Mouse (Mus musculus): ENCODE results near the gene Blmh. TPM values are rescaled to one million over a fixed set of nuclear protein-coding genes. Genes with fewer than 3 reads are reported as not detected.
A peak's percentile ranks its signal among the peaks of the same experiment; 100 is the strongest.

Blmh gene
- total and polyA plus RNA-seq, 2 experiments from 2014 or later, result 56.4 to 123 TPM

DNA sequence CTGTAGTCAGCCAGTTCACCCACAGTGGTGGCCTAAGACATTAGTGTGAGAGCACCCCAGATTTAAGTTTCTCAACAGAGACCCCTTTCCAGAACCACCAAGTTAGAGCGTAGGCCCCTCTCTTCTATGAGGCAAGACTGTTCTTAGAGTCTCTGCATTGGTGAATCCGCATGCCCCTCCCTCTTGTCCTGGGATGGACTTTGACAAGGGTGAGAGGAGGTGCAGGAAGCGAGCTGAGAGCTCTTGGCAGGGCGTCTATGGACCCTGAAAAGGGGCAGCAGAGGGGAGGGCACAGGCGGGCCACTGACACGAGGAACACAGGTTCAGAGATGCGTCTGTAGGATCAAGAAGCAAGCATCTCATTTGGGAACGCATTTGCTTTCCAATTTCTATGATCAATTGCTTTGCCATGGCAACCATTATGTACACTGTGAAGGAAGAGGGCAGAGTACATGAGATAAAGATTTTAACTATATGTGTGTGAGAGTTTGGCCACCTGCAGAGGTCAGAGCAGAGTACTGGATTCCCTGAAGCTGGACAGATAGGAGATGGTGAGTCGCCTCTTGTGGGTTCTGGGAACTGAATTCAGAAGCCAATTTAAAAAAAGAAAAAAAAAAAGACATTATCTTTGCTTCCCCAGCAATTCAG, 97.3 kb downstream of the Blmh start:
- no peaks in the 10 kb centered on the region for H3K27me3 ChIP-seq (ENCODE audit: insufficient read depth, low read length)
- DNase-seq (ENCODE audit: low spot score) (no peak), ATAC-seq (no peak)
- WGBS, result 70% methylated on average over 9 of the region's 9 CpGs
- no peaks in the 10 kb centered on the region for H3K4me1 ChIP-seq (ENCODE audit: insufficient read depth, low read length)
- H3K9ac ChIP-seq (replicated peaks; ENCODE audit: low read length), result no peak overlapping the region
- H3K27ac ChIP-seq, result no peak overlapping the region
- no peak overlapping the region for H3K4me3 ChIP-seq (ENCODE audit: low read length)
- TF ChIP-seq CTCF (IDR thresholded peaks at IDR 0.05; ENCODE audit: low read depth), result no peak
- no peaks in the 10 kb centered on the region for H3K36me3 ChIP-seq (ENCODE audit: insufficient read depth, low read length)
- no peak overlapping the region for H3K4me2 ChIP-seq (ENCODE audit: low read depth, low read length)
- no peaks in the 10 kb centered on the region for H3K9me3 ChIP-seq (ENCODE audit: low read length)

DNA sequence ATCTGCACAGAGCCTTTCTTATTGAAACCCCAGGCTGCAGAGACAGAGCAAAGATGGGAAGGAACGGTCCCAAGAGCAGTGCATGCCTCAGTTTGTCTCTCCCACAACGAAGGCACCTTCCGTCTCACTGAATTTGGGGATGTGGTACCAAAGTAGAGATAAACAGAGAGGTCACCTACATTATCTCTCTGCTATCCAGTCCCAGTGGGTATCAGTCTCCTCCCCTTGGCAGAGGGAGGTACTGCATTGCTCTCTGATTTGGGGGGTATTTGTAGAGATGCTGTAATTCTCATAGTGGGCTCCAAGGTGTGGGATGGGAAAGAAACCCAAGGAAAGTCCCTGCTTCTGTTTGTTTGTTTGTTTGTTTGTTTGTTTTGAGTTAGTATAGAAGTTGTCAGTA, 102.0 kb downstream of the Blmh start:
- Histone ChIP-seq H3K9me3 (ENCODE audit: low read length) (no peaks in the 10 kb centered on the region), H3K27ac (no peak overlapping the region), H3K4me2 (ENCODE audit: low read depth, low read length) (no peak overlapping the region), H3K4me3 (ENCODE audit: low read length) (no peak overlapping the region), H3K4me1 (ENCODE audit: insufficient read depth, low read length) (no peaks in the 10 kb centered on the region), H3K9ac (replicated peaks; ENCODE audit: low read length) (no peak overlapping the region), H3K27me3 (ENCODE audit: insufficient read depth, low read length) (no peaks in the 10 kb centered on the region), H3K36me3 (ENCODE audit: insufficient read depth, low read length) (no peaks in the 10 kb centered on the region)
- peak; percentile 37; the same call in 1 of the 2 replicates for TF ChIP-seq CTCF (IDR thresholded peaks at IDR 0.05; ENCODE audit: low read depth)
- 72% methylated on average over 3 of the region's 3 CpGs for WGBS
- ATAC-seq (no peak), DNase-seq (ENCODE audit: low spot score) (no peak)

DNA sequence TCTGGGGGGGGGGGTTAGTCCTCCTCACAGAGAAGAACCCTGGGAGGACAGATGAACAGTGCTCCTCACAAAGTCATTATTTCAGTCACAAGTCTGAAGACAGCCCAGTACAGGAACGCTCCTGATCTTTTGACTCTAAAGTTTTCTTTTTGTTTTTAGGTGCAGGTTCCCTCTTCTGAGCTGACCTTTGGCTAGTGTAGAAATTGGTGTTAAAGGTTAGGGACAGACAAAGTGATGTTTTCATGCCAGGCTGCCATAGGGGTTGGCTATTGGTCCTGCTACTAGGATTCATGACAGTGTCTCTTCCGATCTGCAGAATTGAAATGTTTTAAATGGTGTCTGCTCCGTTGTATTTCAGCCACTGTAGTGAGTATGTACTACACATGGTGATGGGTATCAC, 103.5 kb downstream of the Blmh start:
- no peak overlapping the region for H3K27ac ChIP-seq
- no peaks in the 10 kb centered on the region for H3K9me3 ChIP-seq (ENCODE audit: low read length)
- no peak overlapping the region for H3K9ac ChIP-seq (replicated peaks; ENCODE audit: low read length)
- no peak for DNase-seq (ENCODE audit: low spot score)
- no peak overlapping the region for H3K4me3 ChIP-seq (ENCODE audit: low read length)
- no peaks in the 10 kb centered on the region for H3K4me1 ChIP-seq (ENCODE audit: insufficient read depth, low read length)
- H3K36me3 ChIP-seq (ENCODE audit: insufficient read depth, low read length), result no peaks in the 10 kb centered on the region
- no peaks in the 10 kb centered on the region for H3K27me3 ChIP-seq (ENCODE audit: insufficient read depth, low read length)
- WGBS, result 85% methylated on average over 3 of the region's 3 CpGs
- no peak for ATAC-seq
- no peak for TF ChIP-seq CTCF (IDR thresholded peaks at IDR 0.05; ENCODE audit: low read depth)
- H3K4me2 ChIP-seq (ENCODE audit: low read depth, low read length), result no peak overlapping the region

DNA sequence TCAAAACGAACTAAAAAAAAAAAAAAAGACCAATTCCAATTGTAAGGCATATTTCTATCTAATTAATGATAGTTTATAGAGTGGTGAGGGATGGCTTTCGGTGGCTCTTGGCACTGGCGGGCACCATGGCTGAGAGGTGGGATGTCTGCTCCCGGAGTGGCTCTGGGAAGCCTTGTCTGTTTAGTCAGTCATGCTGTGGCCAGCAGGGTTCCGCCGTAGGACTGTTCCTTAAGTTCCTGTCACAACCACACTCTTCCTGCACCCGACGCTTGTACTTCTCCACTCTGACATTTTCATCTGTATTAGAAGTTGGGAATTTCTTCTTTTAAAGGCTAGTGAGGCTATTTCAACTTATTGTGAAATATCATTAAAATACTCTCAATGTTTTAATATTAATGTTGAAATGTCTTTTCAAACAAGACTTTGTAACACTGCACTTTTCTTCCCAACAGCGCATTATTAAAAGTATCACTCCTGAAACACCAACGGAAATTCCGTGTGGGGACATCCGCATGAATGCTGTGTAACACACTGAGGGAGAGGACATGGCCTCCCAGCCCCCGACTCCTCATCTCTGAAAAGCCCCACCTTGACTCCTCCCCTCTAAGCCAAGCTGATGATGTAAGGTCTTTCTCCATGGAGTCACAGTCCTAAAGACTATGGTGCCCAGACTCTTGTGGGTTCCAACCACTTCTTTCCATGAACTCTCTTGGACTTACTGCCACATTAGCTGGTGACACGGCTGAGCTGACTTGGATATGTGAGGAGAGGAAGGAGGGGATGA, 106.7 kb downstream of the Blmh start:
- Histone ChIP-seq H3K4me1 (ENCODE audit: insufficient read depth, low read length) (no peaks in the 10 kb centered on the region), H3K27me3 (ENCODE audit: insufficient read depth, low read length) (no peaks in the 10 kb centered on the region), H3K4me3 (ENCODE audit: low read length) (no peak overlapping the region), H3K4me2 (ENCODE audit: low read depth, low read length) (no peak overlapping the region), H3K9ac (replicated peaks; ENCODE audit: low read length) (no peak overlapping the region), H3K36me3 (ENCODE audit: insufficient read depth, low read length) (no peaks in the 10 kb centered on the region), H3K27ac (no peak overlapping the region), H3K9me3 (ENCODE audit: low read length) (no peaks in the 10 kb centered on the region)
- DNase-seq (ENCODE audit: low spot score) (no peak), ATAC-seq (no peak)
- no peak for TF ChIP-seq CTCF (IDR thresholded peaks at IDR 0.05; ENCODE audit: low read depth)
- WGBS, result 74% methylated on average over 14 of the region's 14 CpGs

Other genes starting within 250 kb of the Blmh start
- 0.05 and 0.14 TPM in 2 replicates for gene Trarg1, start 245.0 kb upstream of the Blmh start, total RNA-seq (2014; rRNA removed)
- gene Trarg1, start 245.0 kb upstream of the Blmh start, polyA plus RNA-seq (2015; fragmentation: Nextera tagmentation; extraction: Ambion mirVana), result 0.46 and 0.57 TPM in 2 replicates
- gene Gosr1, start 161.2 kb upstream of the Blmh start, total RNA-seq (2014; rRNA removed), result 29.8 and 40.0 TPM in 2 replicates
- 25.4 and 25.7 TPM in 2 replicates for gene Gosr1, start 161.2 kb upstream of the Blmh start, polyA plus RNA-seq (2015; fragmentation: Nextera tagmentation; extraction: Ambion mirVana)
- gene Cpd, start 77.8 kb upstream of the Blmh start, total RNA-seq (2014; rRNA removed), result 34.7 and 41.3 TPM in 2 replicates
- 3.9 and 5.7 TPM in 2 replicates for gene Cpd, start 77.8 kb upstream of the Blmh start, polyA plus RNA-seq (2015; fragmentation: Nextera tagmentation; extraction: Ambion mirVana)
- gene Tmigd1, start 22.6 kb upstream of the Blmh start, total RNA-seq (2014; rRNA removed), result 0.26 TPM in 1 of 2 replicates, not detected in the other
- gene Tmigd1, start 22.6 kb upstream of the Blmh start, polyA plus RNA-seq (2015; fragmentation: Nextera tagmentation; extraction: Ambion mirVana), result not detected in 2 replicates
- 23.9 and 28.0 TPM in 2 replicates for gene Slc6a4, start 73.8 kb downstream of the Blmh start, total RNA-seq (2014; rRNA removed)
- gene Slc6a4, start 73.8 kb downstream of the Blmh start, polyA plus RNA-seq (2015; fragmentation: Nextera tagmentation; extraction: Ambion mirVana), result 12.4 and 17.6 TPM in 2 replicates
- gene Nsrp1, start 153.6 kb downstream of the Blmh start, total RNA-seq (2014; rRNA removed), result 2.2 and 6.4 TPM in 2 replicates
- gene Nsrp1, start 153.6 kb downstream of the Blmh start, polyA plus RNA-seq (2015; fragmentation: Nextera tagmentation; extraction: Ambion mirVana), result 57.8 and 58.1 TPM in 2 replicates